Comparison of ENCODE assay signal across 18 mouse cellular contexts in the genomic region with DNA sequence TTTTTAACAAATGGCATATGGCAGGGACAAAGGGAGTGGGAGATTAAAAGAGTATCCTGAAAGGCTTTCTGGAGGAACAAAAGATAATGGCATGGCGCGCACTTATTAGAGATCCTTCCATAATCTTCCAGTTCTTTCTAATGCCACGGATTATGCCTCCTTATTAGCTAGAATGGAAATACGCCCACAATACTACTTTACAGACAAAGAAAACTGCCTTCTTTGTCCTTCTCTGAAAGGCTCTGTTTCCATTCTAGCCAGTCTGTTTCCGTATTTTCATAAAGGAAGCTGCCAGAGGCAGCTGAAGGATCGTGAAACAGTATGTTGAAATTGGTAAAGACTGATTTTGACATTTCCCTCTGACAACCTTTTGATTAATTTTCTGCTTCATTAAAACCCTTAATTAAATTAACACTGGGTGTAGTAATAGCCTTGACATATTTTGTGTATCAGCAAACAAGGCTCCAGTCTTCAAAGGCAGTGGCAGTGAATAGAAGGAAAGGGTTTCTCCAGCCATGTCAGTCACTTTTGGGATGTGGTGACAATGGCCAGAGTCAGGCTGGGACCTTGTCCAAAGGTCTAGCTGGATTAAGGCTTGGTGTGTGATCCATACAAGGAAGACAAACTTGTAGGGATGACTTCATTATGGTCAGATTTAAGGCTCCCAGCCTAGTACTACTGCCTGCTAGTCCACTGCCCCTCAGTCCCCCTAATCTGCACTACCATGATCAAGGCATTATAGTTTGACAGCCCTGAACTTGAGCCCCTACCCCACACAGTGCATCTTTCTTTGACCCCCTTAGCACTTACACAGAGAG.
DNase-seq lines count a peak whose midpoint lies in the region; ATAC-seq and TF ChIP-seq lines count a peak whose summit lies in the region.
"Had no signal": no experiment of that assay in that cellular context is flagged by ENCODE, and none has a peak within 500 bp of the region (broad histone marks: within the 10 kb centered on the region; RNA-seq: fewer than 3 reads in every experiment).

No protein-coding gene starts in this region.

- H3K27me3 ChIP-seq in forebrain, embryonic 12.5 days: peaks cover 36% of the 10 kb centered on the region
- H3K27me3 ChIP-seq in hindbrain, embryonic 13.5 days: no peaks in the 10 kb centered on the region
- no peaks in the 10 kb centered on the region for H3K27me3 ChIP-seq in midbrain, embryonic 15.5 days (replicated peaks)
- no peaks in the 10 kb centered on the region for H3K27me3 ChIP-seq in kidney, adult 2 months (replicated peaks; ENCODE audit: control insufficient read depth, insufficient read depth, low read length)
- H3K27me3 ChIP-seq: CH12.LX; heart, embryonic 15.5 days; limb, embryonic 15.5 days had no signal

- no peak for TF ChIP-seq CTCF in kidney, adult 2 months (conservative IDR thresholded peaks at IDR 0.05; ENCODE audit: insufficient read depth, insufficient read length, low read depth, low read length)

- H3K4me3 ChIP-seq in forebrain, embryonic 12.5 days (replicated peaks): no peak overlapping the region
- no peak overlapping the region for H3K4me3 ChIP-seq in hindbrain, embryonic 13.5 days
- H3K4me3 ChIP-seq in midbrain, embryonic 15.5 days: no peak overlapping the region
- H3K4me3 ChIP-seq in kidney, adult 2 months (ENCODE audit: insufficient read depth, low read depth, low read length): no peak overlapping the region
- H3K4me3 ChIP-seq: heart, embryonic 15.5 days; limb, embryonic 15.5 days had no signal

- H3K4me2 ChIP-seq in forebrain, embryonic 12.5 days: no peak overlapping the region
- no peak overlapping the region for H3K4me2 ChIP-seq in hindbrain, embryonic 13.5 days
- H3K4me2 ChIP-seq in midbrain, embryonic 15.5 days: no peak overlapping the region
- H3K4me2 ChIP-seq: heart, embryonic 15.5 days; limb, embryonic 15.5 days had no signal

- H3K4me1 ChIP-seq in forebrain, embryonic 12.5 days: peaks cover 10% of the 10 kb centered on the region
- peaks cover 7% of the 10 kb centered on the region; the same call in 1 of the 2 replicates for H3K4me1 ChIP-seq in hindbrain, embryonic 13.5 days (replicated peaks)
- H3K4me1 ChIP-seq in midbrain, embryonic 15.5 days: 0 out of 2 replicates have a peak, but pooled peaks cover 3% of the 10 kb centered on the region
- H3K4me1 ChIP-seq in kidney, adult 2 months (ENCODE audit: control insufficient read depth, insufficient read depth, low read length): no peaks in the 10 kb centered on the region
- H3K4me1 ChIP-seq: heart, embryonic 15.5 days; limb, embryonic 15.5 days had no signal

- peak overlapping the region; percentile 48; the same call in 1 of the 2 replicates for H3K27ac ChIP-seq in forebrain, embryonic 12.5 days
- no peak overlapping the region for H3K27ac ChIP-seq in hindbrain, embryonic 13.5 days
- H3K27ac ChIP-seq in midbrain, embryonic 15.5 days: 0 out of 2 replicates have a peak overlapping the region, but pooled peaks have one; percentile 23
- no peak overlapping the region for H3K27ac ChIP-seq in kidney, adult 2 months (ENCODE audit: insufficient read depth, low read depth, low read length)
- H3K27ac ChIP-seq: heart, embryonic 15.5 days; limb, embryonic 15.5 days had no signal

- H3K9ac ChIP-seq in forebrain, embryonic 12.5 days: no peak overlapping the region
- H3K9ac ChIP-seq in hindbrain, embryonic 13.5 days: no peak overlapping the region
- H3K9ac ChIP-seq in midbrain, embryonic 15.5 days: no peak overlapping the region
- H3K9ac ChIP-seq: heart, embryonic 15.5 days; limb, embryonic 15.5 days; liver, postnatal 0 days had no signal

- no peaks in the 10 kb centered on the region for H3K36me3 ChIP-seq in forebrain, embryonic 12.5 days (replicated peaks)
- no peaks in the 10 kb centered on the region for H3K36me3 ChIP-seq in hindbrain, embryonic 13.5 days
- no peaks in the 10 kb centered on the region for H3K36me3 ChIP-seq in midbrain, embryonic 15.5 days (replicated peaks)
- no peaks in the 10 kb centered on the region for H3K36me3 ChIP-seq in kidney, adult 2 months (ENCODE audit: control insufficient read depth, insufficient read depth, low read length)
- H3K36me3 ChIP-seq: heart, embryonic 15.5 days; limb, embryonic 15.5 days had no signal

- WGBS in forebrain, embryonic 12.5 days: 8% methylated on average over 6 of the region's 6 CpGs
- 31% methylated on average over 6 of the region's 6 CpGs for WGBS in hindbrain, embryonic 13.5 days
- WGBS in midbrain, embryonic 15.5 days: 15% methylated on average over 6 of the region's 6 CpGs
- 85% methylated on average over 6 of the region's 6 CpGs for WGBS in kidney, adult 2 months

- peak; percentile 8 for DNase-seq in embryo, embryonic 10 days (ENCODE audit: low spot score)
- DNase-seq in embryo, embryonic 9.5 days (ENCODE audit: extremely low spot score): no peak
- no peak for DNase-seq in kidney, adult 2 months
- DNase-seq in gastrocnemius, adult 18-20 months (ENCODE audit: low spot score): no peak
- no peak for DNase-seq in heart, adult 8-10 months (ENCODE audit: low spot score)
- DNase-seq: adrenal gland, postnatal 36 days; cerebellum, postnatal 25 days; liver, postnatal 0 days; lung, postnatal 4 days; thymus, postnatal 4 days had no signal

- peak; percentile 73 for ATAC-seq in forebrain, embryonic 12.5 days (ENCODE audit: low FRiP score)
- ATAC-seq in hindbrain, embryonic 13.5 days (ENCODE audit: low FRiP score): peak; percentile 63
- ATAC-seq in midbrain, embryonic 15.5 days (replicated peaks): peak; percentile 71
- ATAC-seq: activated CD4-positive, CD25-positive, alpha-beta regulatory T cell, adult 4 months; inflammation-experienced regulatory T-cells, adult 6 months; liver, postnatal 0 days had no signal

- H3K9me3 ChIP-seq in forebrain, embryonic 12.5 days: no peaks in the 10 kb centered on the region
- H3K9me3 ChIP-seq in hindbrain, embryonic 13.5 days: no peaks in the 10 kb centered on the region
- no peaks in the 10 kb centered on the region for H3K9me3 ChIP-seq in midbrain, embryonic 15.5 days
- H3K9me3 ChIP-seq: heart, embryonic 15.5 days; limb, embryonic 15.5 days had no signal

- TF ChIP-seq POLR2A in kidney, adult 2 months (IDR thresholded peaks at IDR 0.05; ENCODE audit: low read depth, low read length): no peak

Comparison
In these comparisons a context has a peak if more than half of its experiments do, and no peak if none do; other contexts are left out.
1. H3K27ac ChIP-seq: peak in forebrain, embryonic 12.5 days (single experiment) and midbrain, embryonic 15.5 days (single experiment); none in hindbrain, embryonic 13.5 days (single experiment) and kidney, adult 2 months (single experiment).
2. Peak in every context shown above with its lines, with median percentiles within 50 percentile points of each other: ATAC-seq.